Mouse (Mus musculus): ENCODE data around the gene Filip1. TPM values are rescaled to one million over a fixed set of nuclear protein-coding genes. Genes with fewer than 3 reads are reported as not detected.

The Filip1 gene
- polyA plus RNA-seq, 2 experiments, result 0.29 to 0.37 TPM

DNA sequence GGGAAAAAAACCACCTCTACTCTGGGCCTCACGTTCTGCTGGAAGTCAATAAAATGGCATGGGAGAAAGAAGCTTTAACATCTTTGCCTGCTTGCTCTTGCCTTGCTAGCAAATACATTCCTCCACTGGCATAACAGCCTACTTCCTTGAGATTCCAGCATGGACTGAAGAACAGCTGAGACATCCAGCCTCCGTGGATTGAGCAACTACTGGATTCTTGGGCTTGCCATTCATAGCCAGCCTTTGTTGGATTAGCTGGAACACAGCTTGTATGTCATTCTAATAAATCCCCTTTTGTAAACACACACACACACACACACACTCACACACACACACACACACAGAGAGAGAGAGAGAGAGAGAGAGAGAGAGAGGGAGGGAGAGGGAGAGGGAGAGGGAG, 185.6 kb downstream of the Filip1 start:
- no peak overlapping the region for H3K4me2 ChIP-seq (ENCODE audit: low read depth)
- H3K9ac ChIP-seq (replicated peaks), result no peak overlapping the region
- no peaks in the 10 kb centered on the region for H3K36me3 ChIP-seq (replicated peaks; ENCODE audit: control insufficient read depth, insufficient read depth, low read depth)
- ATAC-seq (ENCODE audit: insufficient read depth) (no peak), DNase-seq (ENCODE audit: low read depth in 3 of 3, low spot score in 3 of 3) (no peak)
- H3K4me3 ChIP-seq (ENCODE audit: insufficient read depth in 1 of 2, low read depth in 2 of 2, low read length in 2 of 2), result no peak overlapping the region
- H3K4me1 ChIP-seq (replicated peaks; ENCODE audit: control insufficient read depth in 2 of 2, insufficient read depth in 2 of 2, low read length in 1 of 2), result no peaks in the 10 kb centered on the region
- no peaks in the 10 kb centered on the region for H3K27me3 ChIP-seq (ENCODE audit: control insufficient read depth, insufficient read depth, low read length)
- TF ChIP-seq CTCF (IDR thresholded peaks at IDR 0.05; ENCODE audit: low read depth) (no peak), EP300 (IDR thresholded peaks at IDR 0.05; ENCODE audit: low read depth) (no peak)
- H3K27ac ChIP-seq, result no peak overlapping the region
- WGBS (ENCODE audit: insufficient replicate concordance), result 41% methylated on average over 2 of the region's 2 CpGs
- H3K9me3 ChIP-seq (ENCODE audit: control insufficient read depth, low read length), result no peaks in the 10 kb centered on the region

DNA sequence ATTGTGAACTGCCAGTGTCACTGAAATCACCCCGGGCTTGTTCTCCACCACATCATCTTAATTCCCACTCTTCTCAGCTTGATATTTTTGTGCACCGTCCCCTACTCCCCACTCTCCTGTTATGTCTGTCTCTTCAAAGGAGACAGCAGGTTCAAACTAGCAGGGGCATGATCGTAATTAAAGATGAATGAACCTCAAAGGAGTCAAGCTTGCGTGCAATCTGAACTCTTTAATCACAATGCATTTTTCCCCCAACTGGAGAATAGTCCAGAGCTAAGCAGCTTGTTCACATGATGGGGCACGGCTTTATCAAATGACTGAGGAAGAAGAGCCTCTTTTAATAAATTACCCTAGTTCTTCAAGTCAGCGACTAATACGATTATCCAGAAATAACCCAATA, 187.1 kb downstream of the Filip1 start:
- Histone ChIP-seq H3K4me1 (replicated peaks; ENCODE audit: control insufficient read depth in 2 of 2, insufficient read depth in 2 of 2, low read length in 1 of 2) (no peaks in the 10 kb centered on the region), H3K27me3 (ENCODE audit: control insufficient read depth, insufficient read depth, low read length) (no peaks in the 10 kb centered on the region), H3K36me3 (replicated peaks; ENCODE audit: control insufficient read depth, insufficient read depth, low read depth) (no peaks in the 10 kb centered on the region), H3K4me3 (ENCODE audit: insufficient read depth in 1 of 2, low read depth in 2 of 2, low read length in 2 of 2) (no peak overlapping the region), H3K9ac (replicated peaks) (no peak overlapping the region), H3K9me3 (ENCODE audit: control insufficient read depth, low read length) (no peaks in the 10 kb centered on the region), H3K27ac (no peak overlapping the region), H3K4me2 (ENCODE audit: low read depth) (no peak overlapping the region)
- DNase-seq (ENCODE audit: low read depth in 3 of 3, low spot score in 3 of 3) (no peak), ATAC-seq (ENCODE audit: insufficient read depth) (no peak)
- TF ChIP-seq CTCF (IDR thresholded peaks at IDR 0.05; ENCODE audit: low read depth), result no peak
- no peak for TF ChIP-seq EP300 (IDR thresholded peaks at IDR 0.05; ENCODE audit: low read depth)
- 78% methylated on average over 7 of the region's 7 CpGs for WGBS (ENCODE audit: insufficient replicate concordance)

- no peaks in the 10 kb centered on the region for H3K9me3 ChIP-seq (ENCODE audit: control insufficient read depth, low read length)
- no peak overlapping the region for H3K9ac ChIP-seq (replicated peaks)
- ATAC-seq (ENCODE audit: insufficient read depth) (no peak), DNase-seq (ENCODE audit: low read depth in 3 of 3, low spot score in 3 of 3) (no peak)
- H3K27ac ChIP-seq, result no peak overlapping the region
- no peaks in the 10 kb centered on the region for H3K4me1 ChIP-seq (replicated peaks; ENCODE audit: control insufficient read depth in 2 of 2, insufficient read depth in 2 of 2, low read length in 1 of 2)
- WGBS (ENCODE audit: insufficient replicate concordance), result 69% methylated on average over 2 of the region's 2 CpGs
- H3K4me2 ChIP-seq (ENCODE audit: low read depth), result no peak overlapping the region
- TF ChIP-seq CTCF (IDR thresholded peaks at IDR 0.05; ENCODE audit: low read depth), result no peak
- TF ChIP-seq EP300 (IDR thresholded peaks at IDR 0.05; ENCODE audit: low read depth), result no peak
- no peaks in the 10 kb centered on the region for H3K27me3 ChIP-seq (ENCODE audit: control insufficient read depth, insufficient read depth, low read length)
- H3K36me3 ChIP-seq (replicated peaks; ENCODE audit: control insufficient read depth, insufficient read depth, low read depth), result no peaks in the 10 kb centered on the region
- H3K4me3 ChIP-seq (ENCODE audit: insufficient read depth in 1 of 2, low read depth in 2 of 2, low read length in 2 of 2), result no peak overlapping the region
Measured at GRCm38 (mm10) chr9:79823856-79824255, 188.8 kb downstream of the Filip1 start.

- H3K4me1 ChIP-seq (replicated peaks; ENCODE audit: control insufficient read depth in 2 of 2, insufficient read depth in 2 of 2, low read length in 1 of 2), result no peaks in the 10 kb centered on the region
- H3K9me3 ChIP-seq (ENCODE audit: control insufficient read depth, low read length), result no peaks in the 10 kb centered on the region
- H3K4me3 ChIP-seq (ENCODE audit: insufficient read depth in 1 of 2, low read depth in 2 of 2, low read length in 2 of 2), result no peak overlapping the region
- H3K4me2 ChIP-seq (ENCODE audit: low read depth), result no peak overlapping the region
- WGBS (ENCODE audit: insufficient replicate concordance), result 62% methylated on average over 4 of the region's 4 CpGs
- no peak overlapping the region for H3K9ac ChIP-seq (replicated peaks)
- ATAC-seq (ENCODE audit: insufficient read depth) (no peak), DNase-seq (ENCODE audit: low read depth in 3 of 3, low spot score in 3 of 3) (no peak)
- TF ChIP-seq EP300 (IDR thresholded peaks at IDR 0.05; ENCODE audit: low read depth), result no peak
- TF ChIP-seq CTCF (IDR thresholded peaks at IDR 0.05; ENCODE audit: low read depth), result no peak
- H3K27ac ChIP-seq, result no peak overlapping the region
- H3K27me3 ChIP-seq (ENCODE audit: control insufficient read depth, insufficient read depth, low read length), result no peaks in the 10 kb centered on the region
- H3K36me3 ChIP-seq (replicated peaks; ENCODE audit: control insufficient read depth, insufficient read depth, low read depth), result no peaks in the 10 kb centered on the region
Measured at GRCm38 (mm10) chr9:79823438-79823837, 189.2 kb downstream of the Filip1 start.

GRCm38 (mm10) chr9:79816464-79816863, 196.2 kb downstream of the Filip1 start:
- ATAC-seq (ENCODE audit: insufficient read depth), result no peak
- TF ChIP-seq EP300 (IDR thresholded peaks at IDR 0.05; ENCODE audit: low read depth) (no peak), CTCF (IDR thresholded peaks at IDR 0.05; ENCODE audit: low read depth) (no peak)
- no peaks in the 10 kb centered on the region for H3K27me3 ChIP-seq (ENCODE audit: control insufficient read depth, insufficient read depth, low read length)
- H3K9me3 ChIP-seq (ENCODE audit: control insufficient read depth, low read length), result no peaks in the 10 kb centered on the region
- H3K4me2 ChIP-seq (ENCODE audit: low read depth), result no peak overlapping the region
- 32% methylated on average over 5 of the region's 5 CpGs for WGBS (ENCODE audit: insufficient replicate concordance)
- peaks cover 0 to 2% of the 10 kb centered on the region in 2 experiments; a peak in 1 of 4 replicates for H3K4me1 ChIP-seq (replicated peaks; ENCODE audit: control insufficient read depth in 2 of 2, insufficient read depth in 2 of 2, low read length in 1 of 2)
- H3K4me3 ChIP-seq (ENCODE audit: insufficient read depth in 1 of 2, low read depth in 2 of 2, low read length in 2 of 2), result no peak overlapping the region
- no peaks in the 10 kb centered on the region for H3K36me3 ChIP-seq (replicated peaks; ENCODE audit: control insufficient read depth, insufficient read depth, low read depth)
- no peak overlapping the region for H3K9ac ChIP-seq (replicated peaks)
- no peak overlapping the region for H3K27ac ChIP-seq
- no peak for DNase-seq (ENCODE audit: low read depth in 3 of 3, low spot score in 3 of 3)
